Mouse (Mus musculus): Measurements from ENCODE around the gene Myo3b.

GRCm38 (mm10) chr2:70369421-70369820 lies 330.5 kb downstream of the Myo3b start:
- TF ChIP-seq POLR2A (IDR thresholded peaks at IDR 0.05; ENCODE audit: insufficient read depth, low read depth, low read length) (no peak), CTCF (IDR thresholded peaks at IDR 0.05) (no peak)

Measured in heart, adult 2 months (tissue).